Mouse (Mus musculus): ENCODE measurements around the gene Igfbp4.

DNA sequence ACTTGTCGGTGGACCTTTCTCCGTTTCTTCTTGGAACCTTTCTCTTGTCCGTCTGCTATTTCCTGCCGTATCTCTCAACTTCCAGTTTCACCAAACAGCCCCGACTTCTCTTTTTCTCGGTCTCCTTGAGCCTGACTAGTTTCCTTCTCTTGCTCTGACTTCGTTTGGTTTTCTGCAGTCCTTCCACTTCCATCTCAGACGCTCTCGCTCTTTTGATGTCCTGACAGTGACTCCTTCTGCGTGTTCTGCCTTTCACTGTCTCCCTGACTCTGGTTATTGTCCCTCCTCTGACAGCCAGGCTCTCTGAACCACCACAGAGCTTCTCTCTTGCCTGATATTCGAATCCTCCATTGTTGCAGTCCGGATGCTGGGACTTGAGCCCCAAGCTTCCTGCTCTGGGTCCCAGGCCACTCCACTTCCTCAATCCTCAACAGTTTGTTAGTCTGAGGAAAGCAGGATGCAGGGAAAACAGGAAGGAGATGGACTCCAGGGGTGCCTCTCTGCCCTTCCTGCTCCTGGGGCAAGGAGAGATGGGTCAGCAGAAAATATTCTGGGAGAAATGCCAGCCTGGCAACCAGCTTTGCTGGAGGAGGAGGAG is 1.9 kb downstream of the Igfbp4 start:
- TF ChIP-seq CTCF (IDR thresholded peaks at IDR 0.05; ENCODE audit: borderline replicate concordance, insufficient read depth, low read length) (no peak), POLR2A (IDR thresholded peaks at IDR 0.05; ENCODE audit: low read depth, low read length) (peak; percentile 41)
